Mouse (Mus musculus): Measurements from ENCODE around the gene E2f6.

The E2f6 gene

GRCm38 (mm10) chr12:16810525-16811431 is at the start of gene E2f6:
Gene E2f6, plus strand, starts transcription at chr12:16810963.
- peak; percentile 33 to 80 for DNase-seq (ENCODE audit: low spot score in 2 of 2)

- no peak for DNase-seq (ENCODE audit: low spot score in 2 of 2)
These were observed 49.3 kb upstream of the E2f6 start for GRCm38 (mm10) chr12:16761461-16761860.

- DNase-seq (ENCODE audit: low spot score in 2 of 2): no peak
These were observed 46.9 kb upstream of the E2f6 start for GRCm38 (mm10) chr12:16763649-16764422.

GRCm38 (mm10) chr12:16764776-16765445 is 45.9 kb upstream of the E2f6 start:
- DNase-seq (ENCODE audit: low spot score in 2 of 2): no peak

GRCm38 (mm10) chr12:16768251-16768650 is 42.5 kb upstream of the E2f6 start:
- no peak for DNase-seq (ENCODE audit: low spot score in 2 of 2)

GRCm38 (mm10) chr12:16768711-16769110 is 42.1 kb upstream of the E2f6 start:
- DNase-seq (ENCODE audit: low spot score in 2 of 2): no peak

GRCm38 (mm10) chr12:16769601-16770165 is 41.1 kb upstream of the E2f6 start:
- no peak for DNase-seq (ENCODE audit: low spot score in 2 of 2)

- DNase-seq (ENCODE audit: low spot score in 2 of 2): no peak
These were observed 36.2 kb upstream of the E2f6 start for GRCm38 (mm10) chr12:16774605-16775004.

GRCm38 (mm10) chr12:16775351-16775750 is 35.4 kb upstream of the E2f6 start:
- DNase-seq (ENCODE audit: low spot score in 2 of 2): no peak

GRCm38 (mm10) chr12:16778523-16778922 is 32.2 kb upstream of the E2f6 start:
- DNase-seq (ENCODE audit: low spot score in 2 of 2): no peak

GRCm38 (mm10) chr12:16779165-16779564 is 31.6 kb upstream of the E2f6 start:
- DNase-seq (ENCODE audit: low spot score in 2 of 2): no peak

- no peak for DNase-seq (ENCODE audit: low spot score in 2 of 2)
These were observed 30.4 kb upstream of the E2f6 start for GRCm38 (mm10) chr12:16780320-16780719.

GRCm38 (mm10) chr12:16781034-16781746 is 29.6 kb upstream of the E2f6 start:
- DNase-seq (ENCODE audit: low spot score in 2 of 2): no peak

- DNase-seq (ENCODE audit: low spot score in 2 of 2): no peak
These were observed 22.2 kb upstream of the E2f6 start for GRCm38 (mm10) chr12:16788600-16788999.

GRCm38 (mm10) chr12:16789199-16789598 is 21.6 kb upstream of the E2f6 start:
- no peak for DNase-seq (ENCODE audit: low spot score in 2 of 2)

- DNase-seq (ENCODE audit: low spot score in 2 of 2): no peak
These were observed 21.0 kb upstream of the E2f6 start for GRCm38 (mm10) chr12:16789756-16790155.

GRCm38 (mm10) chr12:16790456-16790855 is 20.3 kb upstream of the E2f6 start:
- DNase-seq (ENCODE audit: low spot score in 2 of 2): no peak

GRCm38 (mm10) chr12:16793371-16793770 is 17.4 kb upstream of the E2f6 start:
- no peak for DNase-seq (ENCODE audit: low spot score in 2 of 2)

GRCm38 (mm10) chr12:16795781-16796180 is 15.0 kb upstream of the E2f6 start:
- no peak for DNase-seq (ENCODE audit: low spot score in 2 of 2)

GRCm38 (mm10) chr12:16798894-16799293 is 11.9 kb upstream of the E2f6 start:
- no peak for DNase-seq (ENCODE audit: low spot score in 2 of 2)

- DNase-seq (ENCODE audit: low spot score in 2 of 2): no peak
These were observed 10.9 kb upstream of the E2f6 start for GRCm38 (mm10) chr12:16799928-16800258.
